Mouse (Mus musculus) retina, adult 2 months (tissue): ENCODE results near the gene Vav1.
A peak's percentile ranks its signal among the peaks of the same experiment; 100 is the strongest.

Experiments used
- DNase-seq: peaks from one replicate; pipeline ENCODE4 v3.0.0-alpha.2; 2012; ENCODE audit warnings: low read depth, low spot score

Gene Vav1

GRCm38 (mm10) chr17:57335673-57336303 is 56.9 kb downstream of the Vav1 start:
- peak; percentile 71 for DNase-seq

GRCm38 (mm10) chr17:57337996-57338395 is 59.1 kb downstream of the Vav1 start:
- no peak for DNase-seq

GRCm38 (mm10) chr17:57339298-57339697 is 60.4 kb downstream of the Vav1 start:
- no peak for DNase-seq

- no peak for DNase-seq
Measured at GRCm38 (mm10) chr17:57341568-57341967, 62.7 kb downstream of the Vav1 start.

GRCm38 (mm10) chr17:57344029-57344707 is 65.3 kb downstream of the Vav1 start:
- DNase-seq: no peak

GRCm38 (mm10) chr17:57347017-57347416 is 68.1 kb downstream of the Vav1 start:
- no peak for DNase-seq

GRCm38 (mm10) chr17:57347781-57348180 is 68.9 kb downstream of the Vav1 start:
- no peak for DNase-seq

GRCm38 (mm10) chr17:57349067-57349466 is 70.2 kb downstream of the Vav1 start:
- DNase-seq: no peak

GRCm38 (mm10) chr17:57350212-57350611 is 71.3 kb downstream of the Vav1 start:
- DNase-seq: no peak

GRCm38 (mm10) chr17:57351107-57351506 is 72.2 kb downstream of the Vav1 start:
- no peak for DNase-seq

GRCm38 (mm10) chr17:57358441-57358840 is 79.5 kb downstream of the Vav1 start, which contains the start of gene Adgre1:
Gene Adgre1 (plus strand): TSS chr17:57358691.
- DNase-seq: no peak

GRCm38 (mm10) chr17:57359485-57360241 is 80.8 kb downstream of the Vav1 start:
- no peak for DNase-seq
